Mouse (Mus musculus): Measurements from ENCODE around the gene Ccdc153.

DNA sequence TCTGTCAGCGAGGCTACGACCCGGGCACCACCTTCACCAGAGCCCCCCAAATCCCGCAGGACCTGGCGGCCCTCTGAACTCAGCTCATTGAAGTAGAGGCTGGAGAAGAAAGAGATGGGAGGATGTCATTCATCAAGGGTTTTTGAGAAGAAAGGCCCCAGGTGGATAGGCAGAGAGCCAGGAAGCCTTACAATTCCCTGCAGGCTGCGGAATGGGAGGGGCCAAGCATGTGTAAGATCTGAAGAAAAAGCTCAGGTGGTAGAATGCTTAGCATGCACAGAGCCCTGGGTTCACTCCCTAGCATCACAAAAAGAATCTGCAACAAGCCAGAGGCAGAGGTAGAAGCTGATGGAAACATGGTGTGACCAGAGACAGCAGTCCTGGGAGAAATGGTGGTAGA, 13.0 kb downstream of the Ccdc153 start:
- TF ChIP-seq CTCF (IDR thresholded peaks at IDR 0.05; ENCODE audit: extremely low read depth, insufficient read depth, low read length) (no peak), POLR2A (IDR thresholded peaks at IDR 0.05; ENCODE audit: extremely low read depth, insufficient read depth, low read length) (no peak)

Data from cortical plate, adult 2 months (tissue).